Mouse (Mus musculus): ENCODE measurements around the gene Capns1.

DNA sequence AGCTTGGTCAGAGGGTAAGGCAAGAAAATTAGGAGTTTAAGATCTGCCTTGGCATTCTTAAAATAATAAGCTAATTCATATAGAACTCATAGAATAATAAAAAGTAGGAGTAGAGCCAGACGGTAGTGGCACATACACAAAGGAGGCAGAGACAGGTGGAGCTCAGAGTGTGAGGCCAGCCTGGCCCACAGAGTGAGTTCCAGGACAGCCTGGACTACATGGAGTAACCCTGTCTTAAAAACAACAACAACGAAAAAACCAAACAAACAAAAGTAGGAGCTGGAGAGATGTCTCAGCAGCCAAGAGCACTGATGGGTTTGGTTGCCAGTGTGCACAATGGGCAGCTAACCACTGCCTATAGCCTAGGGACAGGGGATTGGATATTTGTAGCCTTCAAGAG is 18.7 kb upstream of the Capns1 start:
- no peak for TF ChIP-seq GATA1 (IDR thresholded peaks at IDR 0.05; ENCODE audit: low read length)
- no peak for TF ChIP-seq TAL1 (IDR thresholded peaks at IDR 0.05; ENCODE audit: low read length)
